Mouse (Mus musculus): ENCODE results near the gene Myh3. TPM values are rescaled to one million over a fixed set of nuclear protein-coding genes. Genes with fewer than 3 reads are reported as not detected.

Gene Myh3
- polyA plus RNA-seq, 1 experiment from 2014 or later, result 0.06 TPM

- Histone ChIP-seq H3K27ac (ENCODE audit: low read depth) (no peak overlapping the region), H3K36me3 (replicated peaks; ENCODE audit: insufficient read depth, low read length) (no peaks in the 10 kb centered on the region), H3K9ac (replicated peaks) (no peak overlapping the region), H3K4me2 (ENCODE audit: low read depth, low read length) (no peak overlapping the region), H3K4me3 (ENCODE audit: low read depth, low read length) (no peak overlapping the region), H3K9me3 (ENCODE audit: low read length) (no peaks in the 10 kb centered on the region), H3K4me1 (ENCODE audit: insufficient read depth) (no peaks in the 10 kb centered on the region), H3K27me3 (ENCODE audit: insufficient read depth, low read length) (no peaks in the 10 kb centered on the region)
- DNase-seq, result no peak
- WGBS (ENCODE audit: insufficient replicate concordance), result 86% methylated on average over 7 of the region's 7 CpGs
- TF ChIP-seq EP300 (IDR thresholded peaks at IDR 0.05; ENCODE audit: low read depth), result no peak
- TF ChIP-seq CTCF (IDR thresholded peaks at IDR 0.05; ENCODE audit: low read depth), result no peak
- no peak for ATAC-seq
These were observed 46.8 kb downstream of the Myh3 start for GRCm38 (mm10) chr11:67124943-67125342.

GRCm38 (mm10) chr11:67125361-67125760, 47.3 kb downstream of the Myh3 start:
- ATAC-seq, result no peak
- Histone ChIP-seq H3K9me3 (ENCODE audit: low read length) (no peaks in the 10 kb centered on the region), H3K4me3 (ENCODE audit: low read depth, low read length) (no peak overlapping the region), H3K27ac (ENCODE audit: low read depth) (no peak overlapping the region), H3K27me3 (ENCODE audit: insufficient read depth, low read length) (no peaks in the 10 kb centered on the region), H3K36me3 (replicated peaks; ENCODE audit: insufficient read depth, low read length) (no peaks in the 10 kb centered on the region), H3K9ac (replicated peaks) (no peak overlapping the region), H3K4me2 (ENCODE audit: low read depth, low read length) (no peak overlapping the region), H3K4me1 (ENCODE audit: insufficient read depth) (no peaks in the 10 kb centered on the region)
- DNase-seq, result no peak
- TF ChIP-seq CTCF (IDR thresholded peaks at IDR 0.05; ENCODE audit: low read depth) (no peak), EP300 (IDR thresholded peaks at IDR 0.05; ENCODE audit: low read depth) (no peak)
- 76% methylated on average over 17 of the region's 17 CpGs for WGBS (ENCODE audit: insufficient replicate concordance)

- Histone ChIP-seq H3K4me3 (ENCODE audit: low read depth, low read length) (no peak overlapping the region), H3K4me2 (ENCODE audit: low read depth, low read length) (no peak overlapping the region), H3K4me1 (ENCODE audit: insufficient read depth) (no peaks in the 10 kb centered on the region), H3K27me3 (ENCODE audit: insufficient read depth, low read length) (no peaks in the 10 kb centered on the region), H3K9me3 (ENCODE audit: low read length) (no peaks in the 10 kb centered on the region), H3K36me3 (replicated peaks; ENCODE audit: insufficient read depth, low read length) (no peaks in the 10 kb centered on the region), H3K27ac (ENCODE audit: low read depth) (no peak overlapping the region), H3K9ac (replicated peaks) (no peak overlapping the region)
- TF ChIP-seq EP300 (IDR thresholded peaks at IDR 0.05; ENCODE audit: low read depth), result no peak
- TF ChIP-seq CTCF (IDR thresholded peaks at IDR 0.05; ENCODE audit: low read depth), result no peak
- ATAC-seq (no peak), DNase-seq (no peak)
- WGBS (ENCODE audit: insufficient replicate concordance), result 59% methylated on average over 2 of the region's 2 CpGs
These were observed 55.4 kb downstream of the Myh3 start for GRCm38 (mm10) chr11:67133526-67133925.

- no peak overlapping the region for H3K9ac ChIP-seq (replicated peaks)
- no peak for ATAC-seq
- 83% methylated on average over 6 of the region's 6 CpGs for WGBS (ENCODE audit: insufficient replicate concordance)
- H3K4me1 ChIP-seq (ENCODE audit: insufficient read depth), result no peaks in the 10 kb centered on the region
- TF ChIP-seq EP300 (IDR thresholded peaks at IDR 0.05; ENCODE audit: low read depth), result no peak
- no peak for TF ChIP-seq CTCF (IDR thresholded peaks at IDR 0.05; ENCODE audit: low read depth)
- H3K9me3 ChIP-seq (ENCODE audit: low read length), result no peaks in the 10 kb centered on the region
- H3K27me3 ChIP-seq (ENCODE audit: insufficient read depth, low read length), result no peaks in the 10 kb centered on the region
- DNase-seq, result no peak
- H3K4me3 ChIP-seq (ENCODE audit: low read depth, low read length), result no peak overlapping the region
- H3K27ac ChIP-seq (ENCODE audit: low read depth), result no peak overlapping the region
- no peaks in the 10 kb centered on the region for H3K36me3 ChIP-seq (replicated peaks; ENCODE audit: insufficient read depth, low read length)
- no peak overlapping the region for H3K4me2 ChIP-seq (ENCODE audit: low read depth, low read length)
These were observed 56.6 kb downstream of the Myh3 start for GRCm38 (mm10) chr11:67134654-67135053.

DNA sequence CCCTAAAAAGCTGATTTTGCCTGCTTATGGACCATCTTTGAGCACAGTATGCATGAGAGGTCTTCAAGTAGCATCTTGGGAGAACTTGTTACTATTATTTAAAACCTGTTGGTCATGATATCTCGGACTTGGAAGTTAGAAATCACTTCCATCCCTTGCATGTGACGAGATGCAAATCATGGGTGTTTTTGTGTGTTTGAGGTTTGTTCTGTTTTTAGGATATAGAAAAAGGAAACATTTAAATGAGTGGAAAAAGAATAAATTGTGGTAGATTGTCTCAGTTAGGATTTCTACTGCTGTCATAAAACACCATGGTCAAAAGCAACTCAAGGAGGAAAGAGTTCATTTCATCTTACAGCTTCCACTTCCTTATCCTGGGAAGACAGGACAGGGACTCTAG, 57.4 kb downstream of the Myh3 start:
- ATAC-seq, result no peak

GRCm38 (mm10) chr11:67139556-67139955, 61.5 kb downstream of the Myh3 start:
- DNase-seq, result no peak
- 80% methylated on average over 8 of the region's 8 CpGs for WGBS (ENCODE audit: insufficient replicate concordance)
- Histone ChIP-seq H3K4me2 (ENCODE audit: low read depth, low read length) (no peak overlapping the region), H3K4me3 (ENCODE audit: low read depth, low read length) (no peak overlapping the region), H3K36me3 (replicated peaks; ENCODE audit: insufficient read depth, low read length) (no peaks in the 10 kb centered on the region), H3K9ac (replicated peaks) (no peak overlapping the region), H3K27me3 (ENCODE audit: insufficient read depth, low read length) (no peaks in the 10 kb centered on the region), H3K9me3 (ENCODE audit: low read length) (no peaks in the 10 kb centered on the region), H3K4me1 (ENCODE audit: insufficient read depth) (no peaks in the 10 kb centered on the region), H3K27ac (ENCODE audit: low read depth) (no peak overlapping the region)
- no peak for TF ChIP-seq CTCF (IDR thresholded peaks at IDR 0.05; ENCODE audit: low read depth)
- no peak for TF ChIP-seq EP300 (IDR thresholded peaks at IDR 0.05; ENCODE audit: low read depth)
- no peak for ATAC-seq

More for the DNA sequence above, 57.4 kb downstream of the Myh3 start:
- DNase-seq, result no peak
- no peaks in the 10 kb centered on the region for H3K4me1 ChIP-seq (ENCODE audit: insufficient read depth)
- no peak overlapping the region for H3K9ac ChIP-seq (replicated peaks)
- H3K4me2 ChIP-seq (ENCODE audit: low read depth, low read length), result no peak overlapping the region
- H3K36me3 ChIP-seq (replicated peaks; ENCODE audit: insufficient read depth, low read length), result no peaks in the 10 kb centered on the region
- no peaks in the 10 kb centered on the region for H3K9me3 ChIP-seq (ENCODE audit: low read length)
- H3K4me3 ChIP-seq (ENCODE audit: low read depth, low read length), result no peak overlapping the region
- TF ChIP-seq CTCF (IDR thresholded peaks at IDR 0.05; ENCODE audit: low read depth) (no peak), EP300 (IDR thresholded peaks at IDR 0.05; ENCODE audit: low read depth) (no peak)
- WGBS (ENCODE audit: insufficient replicate concordance), result 76% methylated on average over 2 of the region's 2 CpGs
- no peaks in the 10 kb centered on the region for H3K27me3 ChIP-seq (ENCODE audit: insufficient read depth, low read length)
- H3K27ac ChIP-seq (ENCODE audit: low read depth), result no peak overlapping the region

DNA sequence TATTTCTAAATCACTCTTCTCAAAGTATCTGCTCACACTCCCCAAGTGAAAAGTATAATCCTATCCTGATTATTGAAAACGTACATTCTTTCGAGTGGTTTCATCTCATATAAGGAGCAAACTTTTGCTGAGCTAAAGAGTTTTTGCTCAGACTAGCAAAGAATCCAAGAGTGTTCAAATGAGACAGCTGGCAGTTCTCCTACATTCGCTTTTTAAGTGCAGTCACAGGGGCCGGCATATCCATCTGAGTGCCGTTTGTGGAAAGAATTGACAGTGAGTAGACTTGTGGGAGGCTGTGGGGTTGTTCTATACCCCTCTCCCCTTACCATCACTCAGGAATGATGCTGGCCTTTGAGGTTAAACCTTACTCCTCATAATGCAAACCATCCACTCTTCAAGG, 62.1 kb downstream of the Myh3 start:
- Histone ChIP-seq H3K27me3 (ENCODE audit: insufficient read depth, low read length) (no peaks in the 10 kb centered on the region), H3K4me1 (ENCODE audit: insufficient read depth) (no peaks in the 10 kb centered on the region), H3K27ac (ENCODE audit: low read depth) (no peak overlapping the region), H3K4me2 (ENCODE audit: low read depth, low read length) (no peak overlapping the region), H3K9me3 (ENCODE audit: low read length) (no peaks in the 10 kb centered on the region), H3K4me3 (ENCODE audit: low read depth, low read length) (no peak overlapping the region), H3K9ac (replicated peaks) (no peak overlapping the region), H3K36me3 (replicated peaks; ENCODE audit: insufficient read depth, low read length) (no peaks in the 10 kb centered on the region)
- ATAC-seq, result no peak
- DNase-seq, result no peak
- WGBS (ENCODE audit: insufficient replicate concordance), result 79% methylated on average over 5 of the region's 5 CpGs
- TF ChIP-seq CTCF (IDR thresholded peaks at IDR 0.05; ENCODE audit: low read depth), result no peak
- no peak for TF ChIP-seq EP300 (IDR thresholded peaks at IDR 0.05; ENCODE audit: low read depth)
